Mouse (Mus musculus): ENCODE results near the gene Agap3. TPM values are rescaled to one million over a fixed set of nuclear protein-coding genes. Genes with fewer than 3 reads are reported as not detected.
A peak's percentile ranks its signal among the peaks of the same experiment; 100 is the strongest.

The Agap3 gene
- polyA plus RNA-seq, 1 experiment: 76.8 TPM

DNA sequence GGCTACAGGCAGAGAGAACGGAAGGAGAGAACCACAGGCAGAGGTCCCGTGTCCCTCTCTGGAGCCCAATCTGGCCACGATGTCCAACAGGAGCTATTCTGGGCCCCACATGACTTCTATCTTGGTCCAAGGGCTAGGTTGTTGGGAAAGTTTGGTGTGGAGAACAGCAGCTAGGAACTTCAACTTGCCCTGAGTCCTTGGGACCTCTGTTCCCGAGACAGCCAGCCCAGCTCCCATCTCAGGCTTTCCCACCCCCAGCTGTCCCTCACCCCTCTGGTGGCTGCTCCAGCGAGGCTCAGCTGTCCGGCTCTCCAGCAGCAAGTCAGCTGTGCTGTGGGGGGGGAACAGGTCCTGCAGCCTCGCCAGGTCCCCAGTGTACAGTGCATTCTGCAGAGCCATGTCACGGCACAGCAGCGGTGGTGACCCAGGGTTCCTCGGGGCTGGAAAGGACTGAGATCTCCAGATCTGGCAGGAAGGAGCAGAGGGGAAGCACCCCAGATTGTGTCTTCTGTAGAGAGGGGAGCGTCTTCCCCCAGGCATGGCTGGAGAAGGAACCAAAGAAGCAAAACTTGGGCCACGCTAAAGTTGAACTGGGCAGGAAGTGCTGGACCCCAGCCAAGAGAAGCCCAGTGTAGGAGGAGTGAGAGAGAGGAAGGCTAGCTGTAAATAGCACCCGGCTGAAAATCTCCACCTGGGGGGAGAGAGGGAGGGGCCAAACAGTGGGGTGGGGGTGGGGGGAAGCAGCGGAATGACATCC lies 88.6 kb downstream of the Agap3 start, which contains the start of gene Asb10:
TSS of gene Asb10 (minus strand) at position 592 of the 757 bp plus-strand sequence.
- Histone ChIP-seq H3K27me3 (ENCODE audit: control insufficient read depth, insufficient read depth, low read length, poor library complexity, severe bottlenecking) (no peaks in the 10 kb centered on the region), H3K9ac (ENCODE audit: low read depth, poor library complexity, severe bottlenecking) (no peak within 1 kb of the TSS), H3K9me3 (replicated peaks; ENCODE audit: control insufficient read depth, insufficient read depth, low read length, poor library complexity, severe bottlenecking) (no peaks in the 10 kb centered on the region), H3K4me1 (ENCODE audit: control insufficient read depth, insufficient read depth, low read length) (no peaks in the 10 kb centered on the region), H3K36me3 (ENCODE audit: control insufficient read depth, insufficient read depth, low read length, poor library complexity, severe bottlenecking) (no peaks in the 10 kb centered on the region), H3K27ac (ENCODE audit: insufficient read depth, low read length) (no peak within 1 kb of the TSS), H3K4me3 (ENCODE audit: low read depth, low read length) (peak within 1 kb of the TSS; percentile 42; the same call in 1 of the 2 replicates)
- TF ChIP-seq CTCF (IDR thresholded peaks at IDR 0.05; ENCODE audit: low read depth, low read length): no peak
- TF ChIP-seq POLR2A (IDR thresholded peaks at IDR 0.05; ENCODE audit: insufficient read depth, low read length): no peak
- TF ChIP-seq EP300 (IDR thresholded peaks at IDR 0.05; ENCODE audit: insufficient read depth, low read depth, low read length): no peak

DNA sequence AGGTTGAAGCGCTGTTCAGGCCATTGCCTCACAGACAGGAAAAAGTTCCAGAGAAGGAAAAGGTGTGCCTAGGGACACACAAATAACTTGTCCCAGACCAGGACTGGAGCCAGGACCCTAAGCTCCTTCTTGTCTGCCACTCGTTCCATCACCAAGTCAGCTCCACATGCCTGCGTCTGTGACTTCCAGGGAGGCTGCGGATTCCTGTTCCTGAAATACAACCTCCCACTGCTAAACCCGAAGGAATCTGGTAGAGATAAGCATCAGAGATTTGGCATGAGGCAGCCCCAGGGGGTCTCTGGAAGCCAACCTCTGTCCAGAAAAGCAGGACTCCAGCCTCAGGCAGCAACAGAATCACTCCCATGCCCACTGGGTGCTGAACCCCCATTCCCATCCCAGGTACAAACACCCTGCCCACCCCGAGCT lies 89.2 kb downstream of the Agap3 start:
- H3K27me3 ChIP-seq (ENCODE audit: control insufficient read depth, insufficient read depth, low read length, poor library complexity, severe bottlenecking): no peaks in the 10 kb centered on the region
- no peak overlapping the region for H3K9ac ChIP-seq (ENCODE audit: low read depth, poor library complexity, severe bottlenecking)
- no peaks in the 10 kb centered on the region for H3K36me3 ChIP-seq (ENCODE audit: control insufficient read depth, insufficient read depth, low read length, poor library complexity, severe bottlenecking)
- H3K4me3 ChIP-seq (ENCODE audit: low read depth, low read length): no peak overlapping the region
- H3K9me3 ChIP-seq (replicated peaks; ENCODE audit: control insufficient read depth, insufficient read depth, low read length, poor library complexity, severe bottlenecking): no peaks in the 10 kb centered on the region
- no peak for TF ChIP-seq EP300 (IDR thresholded peaks at IDR 0.05; ENCODE audit: insufficient read depth, low read depth, low read length)
- TF ChIP-seq POLR2A (IDR thresholded peaks at IDR 0.05; ENCODE audit: insufficient read depth, low read length): no peak
- no peak for TF ChIP-seq CTCF (IDR thresholded peaks at IDR 0.05; ENCODE audit: low read depth, low read length)
- H3K27ac ChIP-seq (ENCODE audit: insufficient read depth, low read length): no peak overlapping the region
- no peaks in the 10 kb centered on the region for H3K4me1 ChIP-seq (ENCODE audit: control insufficient read depth, insufficient read depth, low read length)

DNA sequence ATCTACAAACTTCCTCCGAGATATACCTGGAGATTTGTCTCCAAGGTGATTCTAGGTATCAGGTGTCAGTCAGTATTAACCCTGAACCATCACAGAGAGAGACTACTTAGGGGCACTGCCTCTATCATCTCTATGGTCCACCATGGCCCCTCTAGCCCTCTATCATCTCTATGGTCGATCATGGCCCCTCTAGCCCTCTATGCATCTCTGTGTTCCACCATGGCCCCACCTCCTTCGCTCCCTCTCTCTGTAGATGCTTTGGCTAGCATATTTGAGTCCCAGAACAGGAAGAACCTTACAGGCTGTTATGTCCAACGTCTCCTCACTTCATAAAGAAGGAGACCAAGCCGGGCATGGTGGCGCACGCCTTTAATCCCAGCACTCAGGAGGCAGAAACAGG lies 90.7 kb downstream of the Agap3 start:
- Histone ChIP-seq H3K27me3 (ENCODE audit: control insufficient read depth, insufficient read depth, low read length, poor library complexity, severe bottlenecking) (no peaks in the 10 kb centered on the region), H3K9me3 (replicated peaks; ENCODE audit: control insufficient read depth, insufficient read depth, low read length, poor library complexity, severe bottlenecking) (no peaks in the 10 kb centered on the region), H3K4me3 (ENCODE audit: low read depth, low read length) (no peak overlapping the region), H3K9ac (ENCODE audit: low read depth, poor library complexity, severe bottlenecking) (no peak overlapping the region), H3K36me3 (ENCODE audit: control insufficient read depth, insufficient read depth, low read length, poor library complexity, severe bottlenecking) (no peaks in the 10 kb centered on the region), H3K27ac (ENCODE audit: insufficient read depth, low read length) (no peak overlapping the region), H3K4me1 (ENCODE audit: control insufficient read depth, insufficient read depth, low read length) (no peaks in the 10 kb centered on the region)
- TF ChIP-seq POLR2A (IDR thresholded peaks at IDR 0.05; ENCODE audit: insufficient read depth, low read length): no peak
- TF ChIP-seq EP300 (IDR thresholded peaks at IDR 0.05; ENCODE audit: insufficient read depth, low read depth, low read length): no peak
- TF ChIP-seq CTCF (IDR thresholded peaks at IDR 0.05; ENCODE audit: low read depth, low read length): no peak

- no peak for TF ChIP-seq POLR2A (IDR thresholded peaks at IDR 0.05; ENCODE audit: insufficient read depth, low read length)
- no peak for TF ChIP-seq EP300 (IDR thresholded peaks at IDR 0.05; ENCODE audit: insufficient read depth, low read depth, low read length)
- no peak for TF ChIP-seq CTCF (IDR thresholded peaks at IDR 0.05; ENCODE audit: low read depth, low read length)
- H3K36me3 ChIP-seq (ENCODE audit: control insufficient read depth, insufficient read depth, low read length, poor library complexity, severe bottlenecking): no peaks in the 10 kb centered on the region
- no peak overlapping the region for H3K27ac ChIP-seq (ENCODE audit: insufficient read depth, low read length)
- peak overlapping the region; percentile 32; the same call in 1 of the 2 replicates for H3K4me3 ChIP-seq (ENCODE audit: low read depth, low read length)
- H3K9me3 ChIP-seq (replicated peaks; ENCODE audit: control insufficient read depth, insufficient read depth, low read length, poor library complexity, severe bottlenecking): no peaks in the 10 kb centered on the region
- H3K27me3 ChIP-seq (ENCODE audit: control insufficient read depth, insufficient read depth, low read length, poor library complexity, severe bottlenecking): no peaks in the 10 kb centered on the region
- peak overlapping the region; percentile 30; the same call in 1 of the 2 replicates for H3K9ac ChIP-seq (ENCODE audit: low read depth, poor library complexity, severe bottlenecking)
- H3K4me1 ChIP-seq (ENCODE audit: control insufficient read depth, insufficient read depth, low read length): peaks cover 4% of the 10 kb centered on the region
These were observed 98.8 kb downstream of the Agap3 start for GRCm38 (mm10) chr5:24550598-24551316.

DNA sequence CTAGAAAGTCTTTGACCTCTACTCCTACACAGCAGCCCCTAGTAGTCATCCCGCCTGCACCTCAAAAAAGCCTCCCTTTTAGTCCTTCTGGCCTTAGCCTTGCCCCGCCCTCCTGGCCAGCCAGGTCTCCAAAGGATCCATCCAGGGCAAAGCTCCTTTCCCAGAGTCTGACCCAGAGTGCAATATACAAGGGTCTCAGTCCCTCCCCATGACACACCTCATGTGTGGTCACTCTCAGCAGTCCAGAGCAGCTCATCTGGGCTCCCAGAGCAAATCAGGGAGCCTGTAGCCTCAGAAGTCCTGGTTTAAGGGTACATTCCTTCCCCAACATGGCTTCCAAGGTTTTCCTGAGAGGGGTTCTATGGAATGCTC lies 99.3 kb downstream of the Agap3 start:
- H3K27me3 ChIP-seq (ENCODE audit: control insufficient read depth, insufficient read depth, low read length, poor library complexity, severe bottlenecking): no peaks in the 10 kb centered on the region
- no peak overlapping the region for H3K27ac ChIP-seq (ENCODE audit: insufficient read depth, low read length)
- no peak for TF ChIP-seq POLR2A (IDR thresholded peaks at IDR 0.05; ENCODE audit: insufficient read depth, low read length)
- TF ChIP-seq EP300 (IDR thresholded peaks at IDR 0.05; ENCODE audit: insufficient read depth, low read depth, low read length): no peak
- no peak for TF ChIP-seq CTCF (IDR thresholded peaks at IDR 0.05; ENCODE audit: low read depth, low read length)
- H3K4me3 ChIP-seq (ENCODE audit: low read depth, low read length): peak overlapping the region; percentile 32; the same call in 1 of the 2 replicates
- peaks cover 4% of the 10 kb centered on the region for H3K4me1 ChIP-seq (ENCODE audit: control insufficient read depth, insufficient read depth, low read length)
- peak overlapping the region; percentile 30; the same call in 1 of the 2 replicates for H3K9ac ChIP-seq (ENCODE audit: low read depth, poor library complexity, severe bottlenecking)
- no peaks in the 10 kb centered on the region for H3K36me3 ChIP-seq (ENCODE audit: control insufficient read depth, insufficient read depth, low read length, poor library complexity, severe bottlenecking)
- H3K9me3 ChIP-seq (replicated peaks; ENCODE audit: control insufficient read depth, insufficient read depth, low read length, poor library complexity, severe bottlenecking): no peaks in the 10 kb centered on the region

Other genes starting within 250 kb of the Agap3 start
- gene Kcnh2, start 100.6 kb upstream of the Agap3 start, polyA plus RNA-seq (2011; ENCODE audit: insufficient read depth, insufficient read length, low read depth, missing spikeins): 3.3 and 5.8 TPM in 2 replicates
- 1.1 and 1.2 TPM in 2 replicates for gene Nos3, start 87.4 kb upstream of the Agap3 start, polyA plus RNA-seq (2011; ENCODE audit: insufficient read depth, insufficient read length, low read depth, missing spikeins)
- 10.3 and 10.6 TPM in 2 replicates for gene Atg9b, start 60.0 kb upstream of the Agap3 start, polyA plus RNA-seq (2011; ENCODE audit: insufficient read depth, insufficient read length, low read depth, missing spikeins)
- 28.8 and 29.6 TPM in 2 replicates for gene Abcb8, start 58.5 kb upstream of the Agap3 start, polyA plus RNA-seq (2011; ENCODE audit: insufficient read depth, insufficient read length, low read depth, missing spikeins)
- 0.88 TPM in 1 of 2 replicates, not detected in the other for gene Asic3, start 38.8 kb upstream of the Agap3 start, polyA plus RNA-seq (2011; ENCODE audit: insufficient read depth, insufficient read length, low read depth, missing spikeins)
- 30.9 and 34.0 TPM in 2 replicates for gene Cdk5, start 28.6 kb upstream of the Agap3 start, polyA plus RNA-seq (2011; ENCODE audit: insufficient read depth, insufficient read length, low read depth, missing spikeins)
- 11.3 and 12.6 TPM in 2 replicates for gene Slc4a2, start 28.3 kb upstream of the Agap3 start, polyA plus RNA-seq (2011; ENCODE audit: insufficient read depth, insufficient read length, low read depth, missing spikeins)
- 51.6 and 59.8 TPM in 2 replicates for gene Fastk, start 6.9 kb upstream of the Agap3 start, polyA plus RNA-seq (2011; ENCODE audit: insufficient read depth, insufficient read length, low read depth, missing spikeins)
- gene Tmub1, start 4.3 kb upstream of the Agap3 start, polyA plus RNA-seq (2011; ENCODE audit: insufficient read depth, insufficient read length, low read depth, missing spikeins): 4.8 and 7.7 TPM in 2 replicates
- gene Gbx1, start 75.0 kb downstream of the Agap3 start, polyA plus RNA-seq (2011; ENCODE audit: insufficient read depth, insufficient read length, low read depth, missing spikeins): 0.20 TPM in 1 of 2 replicates, not detected in the other
- gene Asb10, start 88.8 kb downstream of the Agap3 start, polyA plus RNA-seq (2011; ENCODE audit: insufficient read depth, insufficient read length, low read depth, missing spikeins): not detected in 2 replicates
- not detected in 2 replicates for gene 4931409K22Rik, start 104.6 kb downstream of the Agap3 start, polyA plus RNA-seq (2011; ENCODE audit: insufficient read depth, insufficient read length, low read depth, missing spikeins)
- gene Abcf2, start 125.3 kb downstream of the Agap3 start, polyA plus RNA-seq (2011; ENCODE audit: insufficient read depth, insufficient read length, low read depth, missing spikeins): 113 and 120 TPM in 2 replicates
- gene Chpf2, start 134.6 kb downstream of the Agap3 start, polyA plus RNA-seq (2011; ENCODE audit: insufficient read depth, insufficient read length, low read depth, missing spikeins): 5.7 and 8.3 TPM in 2 replicates
- 1.5 and 1.9 TPM in 2 replicates for gene Smarcd3, start 172.2 kb downstream of the Agap3 start, polyA plus RNA-seq (2011; ENCODE audit: insufficient read depth, insufficient read length, low read depth, missing spikeins)
- 77.3 and 81.1 TPM in 2 replicates for gene Nub1, start 233.4 kb downstream of the Agap3 start, polyA plus RNA-seq (2011; ENCODE audit: insufficient read depth, insufficient read length, low read depth, missing spikeins)